7 mouse cellular contexts compared by ENCODE assay signal in genomic region chr19:53676718-53677634, GRCm38 (mm10). TPM values are rescaled to one million over a fixed set of nuclear protein-coding genes. Genes with fewer than 3 reads are reported as not detected.
DNase-seq lines count a peak whose midpoint lies in the region; ATAC-seq and TF ChIP-seq lines count a peak whose summit lies in the region.

Gene Rbm20, plus strand, starts transcription at chr19:53677306.

- under 1% methylated on average over 77 of the region's 82 CpGs for WGBS in embryonic facial prominence, embryonic 15.5 days
- WGBS in heart, embryonic 13.5 days: under 1% methylated on average over 75 of the region's 82 CpGs
- under 1% methylated on average over 65 of the region's 82 CpGs for WGBS in kidney, embryonic 14.5 days
- WGBS in lung, embryonic 16.5 days: 0% methylated on average over 63 of the region's 82 CpGs

- no peak for TF ChIP-seq CTCF in E14TG2a.4 (conservative IDR thresholded peaks at IDR 0.05; ENCODE audit: low read length)

- no peak within 1 kb of the TSS for H3K27ac ChIP-seq in embryonic facial prominence, embryonic 15.5 days (replicated peaks)
- peak within 1 kb of the TSS; percentile 87 for H3K27ac ChIP-seq in heart, embryonic 13.5 days (replicated peaks)
- H3K27ac ChIP-seq in kidney, embryonic 14.5 days (ENCODE audit: low read depth, low read length): no peak within 1 kb of the TSS
- H3K27ac ChIP-seq in lung, embryonic 16.5 days (ENCODE audit: low read length): no peak within 1 kb of the TSS

- no peaks in the 10 kb centered on the region for H3K9me3 ChIP-seq in E14TG2a.4 (ENCODE audit: low read length)
- no peaks in the 10 kb centered on the region for H3K9me3 ChIP-seq in embryonic facial prominence, embryonic 15.5 days (replicated peaks)
- H3K9me3 ChIP-seq in heart, embryonic 13.5 days: no peaks in the 10 kb centered on the region
- H3K9me3 ChIP-seq in kidney, embryonic 14.5 days (ENCODE audit: control insufficient read depth, low read length): no peaks in the 10 kb centered on the region
- no peaks in the 10 kb centered on the region for H3K9me3 ChIP-seq in lung, embryonic 16.5 days (ENCODE audit: control insufficient read depth, low read length)

- H3K27me3 ChIP-seq in E14TG2a.4 (ENCODE audit: insufficient read depth, low read length): peaks cover 46% of the 10 kb centered on the region
- peaks cover 43% of the 10 kb centered on the region for H3K27me3 ChIP-seq in embryonic facial prominence, embryonic 15.5 days
- H3K27me3 ChIP-seq in heart, embryonic 13.5 days (replicated peaks): peaks cover 46% of the 10 kb centered on the region
- H3K27me3 ChIP-seq in kidney, embryonic 14.5 days (ENCODE audit: control insufficient read depth, insufficient read depth, low read length): peaks cover 38% of the 10 kb centered on the region
- H3K27me3 ChIP-seq in lung, embryonic 16.5 days (ENCODE audit: control insufficient read depth, insufficient read depth, low read depth, low read length): peaks cover 76% of the 10 kb centered on the region

- peak; percentile 13 for DNase-seq in T-cell, adult 2 months (ENCODE audit: low spot score)
- DNase-seq in right cerebral cortex, postnatal 14 days: peak; percentile 34

- no peaks in the 10 kb centered on the region for H3K36me3 ChIP-seq in E14TG2a.4 (ENCODE audit: insufficient read depth, low read length)
- no peaks in the 10 kb centered on the region for H3K36me3 ChIP-seq in embryonic facial prominence, embryonic 15.5 days
- no peaks in the 10 kb centered on the region for H3K36me3 ChIP-seq in heart, embryonic 13.5 days
- no peaks in the 10 kb centered on the region for H3K36me3 ChIP-seq in kidney, embryonic 14.5 days (ENCODE audit: control insufficient read depth, insufficient read depth, low read length)
- H3K36me3 ChIP-seq in lung, embryonic 16.5 days (ENCODE audit: control insufficient read depth, insufficient read depth, low read length): no peaks in the 10 kb centered on the region

- H3K9ac ChIP-seq in embryonic facial prominence, embryonic 15.5 days: peak within 1 kb of the TSS; percentile 26; the same call in 1 of the 2 replicates
- H3K9ac ChIP-seq in heart, embryonic 13.5 days: peak within 1 kb of the TSS; percentile 97
- H3K9ac ChIP-seq in kidney, embryonic 14.5 days (ENCODE audit: low read depth, low read length): peak within 1 kb of the TSS; percentile 61
- H3K9ac ChIP-seq in lung, embryonic 16.5 days (ENCODE audit: low read length): peak within 1 kb of the TSS; percentile 57

- peak; percentile 80 for ATAC-seq in embryonic facial prominence, embryonic 15.5 days (ENCODE audit: insufficient number of reproducible peaks, low FRiP score, low TSS enrichment, low read depth)
- ATAC-seq in heart, embryonic 13.5 days (ENCODE audit: extremely low read depth, insufficient number of reproducible peaks, low FRiP score, low TSS enrichment): peak; percentile 89
- peak; percentile 91 for ATAC-seq in kidney, embryonic 14.5 days (ENCODE audit: low FRiP score, low TSS enrichment)
- peak; percentile 81 for ATAC-seq in lung, embryonic 16.5 days (ENCODE audit: low read depth)

- peaks cover 54% of the 10 kb centered on the region for H3K4me1 ChIP-seq in E14TG2a.4 (replicated peaks; ENCODE audit: low read depth, low read length)
- peaks cover 25% of the 10 kb centered on the region for H3K4me1 ChIP-seq in embryonic facial prominence, embryonic 15.5 days
- H3K4me1 ChIP-seq in heart, embryonic 13.5 days: peaks cover 40% of the 10 kb centered on the region
- H3K4me1 ChIP-seq in kidney, embryonic 14.5 days (ENCODE audit: control insufficient read depth, insufficient read depth, low read length): 0 out of 2 replicates have a peak, but pooled peaks cover 2% of the 10 kb centered on the region
- peaks cover 19% of the 10 kb centered on the region for H3K4me1 ChIP-seq in lung, embryonic 16.5 days (replicated peaks; ENCODE audit: control insufficient read depth, insufficient read depth, low read length)

- H3K4me2 ChIP-seq in embryonic facial prominence, embryonic 15.5 days (replicated peaks): peak within 1 kb of the TSS; percentile 100
- H3K4me2 ChIP-seq in heart, embryonic 13.5 days: peak within 1 kb of the TSS; percentile 75
- H3K4me2 ChIP-seq in kidney, embryonic 14.5 days (replicated peaks; ENCODE audit: low read depth, low read length): peak within 1 kb of the TSS; percentile 100
- H3K4me2 ChIP-seq in lung, embryonic 16.5 days (ENCODE audit: low read depth, low read length): peak within 1 kb of the TSS; percentile 98

- peak within 1 kb of the TSS; percentile 85 for H3K4me3 ChIP-seq in E14TG2a.4 (replicated peaks; ENCODE audit: low read length)
- peak within 1 kb of the TSS; percentile 64 for H3K4me3 ChIP-seq in embryonic facial prominence, embryonic 15.5 days (replicated peaks)
- peak within 1 kb of the TSS; percentile 74 for H3K4me3 ChIP-seq in heart, embryonic 13.5 days
- H3K4me3 ChIP-seq in kidney, embryonic 14.5 days (ENCODE audit: low read length): peak within 1 kb of the TSS; percentile 61
- peak within 1 kb of the TSS; percentile 62 for H3K4me3 ChIP-seq in lung, embryonic 16.5 days (ENCODE audit: low read length)

RNA-seq across cellular contexts. Expression of gene Rbm20, which starts in this region (rescaled TPM):
- polyA plus RNA-seq in embryonic facial prominence, embryonic 15.5 days (2015; fragmentation: Nextera tagmentation; extraction: Ambion mirVana): 5.5 and 6.2 TPM in 2 replicates
- 33.1 and 36.3 TPM in 2 replicates for polyA plus RNA-seq in heart, embryonic 13.5 days (2015; fragmentation: Nextera tagmentation; extraction: Ambion mirVana)
- polyA plus RNA-seq in kidney, embryonic 14.5 days (2014; fragmentation: Nextera tagmentation; extraction: Ambion mirVana): 2.2 and 3.6 TPM in 2 replicates
- 1.5 and 1.9 TPM in 2 replicates for polyA plus RNA-seq in lung, embryonic 16.5 days (2015; fragmentation: Nextera tagmentation; extraction: Ambion mirVana)

Comparison
In these comparisons a context has a peak if more than half of its experiments do, and no peak if none do; other contexts are left out.
1. H3K9ac ChIP-seq: peak in every context shown above with its lines; median percentile 97 in heart, embryonic 13.5 days; 61 in kidney, embryonic 14.5 days; 57 in lung, embryonic 16.5 days; 26 in embryonic facial prominence, embryonic 15.5 days.